Mouse (Mus musculus): ENCODE results near the gene Olfr955.

GRCm38 (mm10) chr9:39518595-39518994 lies 46.9 kb upstream of the Olfr955 start:
- TF ChIP-seq CTCF (IDR thresholded peaks at IDR 0.05; ENCODE audit: low read depth) = no peak
- no peak for TF ChIP-seq EP300 (optimal IDR thresholded peaks at IDR 0.05)
